Mouse (Mus musculus): ENCODE measurements at regions not wholly inside any gene's neighbourhood (a gene's known extent, or its start where the extent isn't known, plus 50 kb on each side); places are given as distances from the start of the nearest gene placed in this dataset.

DNA sequence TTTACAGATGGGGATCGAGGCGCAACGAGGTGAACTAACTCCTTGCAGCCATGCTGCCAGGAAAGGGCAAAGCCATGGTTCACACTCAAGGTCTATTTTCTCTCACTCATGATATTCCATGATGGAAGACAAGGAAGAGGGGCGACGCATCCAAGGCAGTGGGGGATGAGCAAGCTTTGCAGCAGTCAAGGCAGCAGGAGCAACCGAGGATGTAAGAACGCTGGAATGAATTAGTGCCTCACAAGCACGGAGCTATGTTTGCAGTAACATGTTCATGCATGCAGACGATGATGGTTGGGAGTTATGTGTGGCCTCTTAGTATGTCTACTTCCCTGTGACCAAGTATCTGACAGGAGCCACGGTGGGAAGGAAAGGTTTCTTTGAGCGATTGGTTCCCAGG is 156.8 kb upstream of the Agap1 start:
- WGBS, result 82% methylated on average over 11 of the region's 11 CpGs

DNA sequence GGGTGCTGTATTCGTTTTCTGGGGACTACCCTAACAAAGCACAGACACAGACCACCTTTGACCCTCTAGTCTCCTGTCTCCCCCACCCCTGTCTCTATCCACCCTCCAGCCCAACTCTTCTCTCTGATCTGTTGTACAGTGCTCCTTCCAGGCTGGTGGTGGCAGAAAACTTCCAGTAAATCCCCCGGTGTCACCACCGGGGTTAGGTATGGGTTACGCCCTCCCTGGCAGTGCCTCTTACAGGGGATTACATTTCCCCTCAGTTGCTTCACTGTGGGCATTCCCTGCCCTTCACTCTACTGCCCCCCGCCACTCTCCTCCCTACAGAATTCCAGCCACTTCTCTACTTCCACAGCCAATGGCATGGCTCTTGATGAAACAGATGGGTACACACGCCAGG is 153.5 kb upstream of the Agap1 start:
- Histone ChIP-seq H3K4me2 (replicated peaks; ENCODE audit: low read depth, low read length) (no peak overlapping the region), H3K4me3 (ENCODE audit: low read depth, low read length) (no peak overlapping the region), H3K36me3 (ENCODE audit: insufficient read depth, low read length) (no peaks in the 10 kb centered on the region), H3K9ac (replicated peaks; ENCODE audit: low read depth) (no peak overlapping the region), H3K27me3 (replicated peaks; ENCODE audit: insufficient read depth, low read length) (no peaks in the 10 kb centered on the region), H3K4me1 (ENCODE audit: insufficient read depth, low read depth, low read length) (peaks cover 3% of the 10 kb centered on the region; the same call in 1 of the 2 replicates), H3K27ac (ENCODE audit: low read length) (no peak overlapping the region), H3K9me3 (ENCODE audit: low read length) (no peaks in the 10 kb centered on the region)
- ATAC-seq (no peak), DNase-seq (ENCODE audit: low spot score) (no peak)
- TF ChIP-seq CTCF (IDR thresholded peaks at IDR 0.05) (no peak), EP300 (IDR thresholded peaks at IDR 0.05) (no peak)
- 91% methylated on average over 6 of the region's 6 CpGs for WGBS

More for the DNA sequence above, 156.8 kb upstream of the Agap1 start:
- ATAC-seq (no peak), DNase-seq (ENCODE audit: low spot score) (no peak)
- TF ChIP-seq CTCF (IDR thresholded peaks at IDR 0.05), result no peak
- no peak for TF ChIP-seq EP300 (IDR thresholded peaks at IDR 0.05)
- Histone ChIP-seq H3K27me3 (replicated peaks; ENCODE audit: insufficient read depth, low read length) (no peaks in the 10 kb centered on the region), H3K27ac (ENCODE audit: low read length) (no peak overlapping the region), H3K4me3 (ENCODE audit: low read depth, low read length) (no peak overlapping the region), H3K9ac (replicated peaks; ENCODE audit: low read depth) (no peak overlapping the region), H3K4me1 (ENCODE audit: insufficient read depth, low read depth, low read length) (peaks cover 3% of the 10 kb centered on the region; the same call in 1 of the 2 replicates), H3K36me3 (ENCODE audit: insufficient read depth, low read length) (no peaks in the 10 kb centered on the region), H3K9me3 (ENCODE audit: low read length) (no peaks in the 10 kb centered on the region), H3K4me2 (replicated peaks; ENCODE audit: low read depth, low read length) (no peak overlapping the region)

DNA sequence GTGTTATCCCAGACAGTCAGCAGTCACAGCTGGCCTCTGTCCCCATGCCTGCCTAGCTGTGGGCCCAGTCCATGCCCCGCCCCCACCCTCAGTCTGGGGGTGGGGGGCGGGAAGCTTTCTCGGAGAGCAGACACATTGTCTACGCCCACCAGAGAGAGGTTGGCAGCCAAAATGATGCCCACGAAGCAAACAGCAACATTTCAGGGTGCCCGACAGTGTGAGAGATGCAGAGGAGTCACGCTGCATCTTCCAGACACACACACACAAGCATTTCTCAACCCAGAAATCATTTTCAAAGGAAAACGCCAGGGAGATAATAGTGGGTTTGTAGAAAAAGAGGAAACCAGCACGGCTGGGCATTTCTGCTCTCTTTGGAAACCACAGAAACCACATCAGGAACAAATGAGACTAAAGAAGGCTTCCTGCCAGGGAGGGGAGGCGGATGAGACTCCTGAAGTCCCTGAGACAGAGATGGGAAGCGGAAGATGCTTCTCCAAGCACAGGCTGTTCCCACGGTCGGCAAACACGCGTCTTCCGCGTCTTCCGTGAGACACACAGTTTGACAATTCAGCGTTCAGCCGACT is 152.1 kb upstream of the Agap1 start:
- no peak overlapping the region for H3K4me3 ChIP-seq (ENCODE audit: low read depth, low read length)
- TF ChIP-seq CTCF (IDR thresholded peaks at IDR 0.05), result no peak
- 0 out of 2 replicates have a peak, but pooled peaks have one; percentile 30 for TF ChIP-seq EP300 (IDR thresholded peaks at IDR 0.05)
- 55% methylated on average over 20 of the region's 20 CpGs for WGBS
- ATAC-seq (peak; percentile 42), DNase-seq (ENCODE audit: low spot score) (peak; percentile 31)
- no peaks in the 10 kb centered on the region for H3K36me3 ChIP-seq (ENCODE audit: insufficient read depth, low read length)
- H3K27ac ChIP-seq (ENCODE audit: low read length), result peak overlapping the region; percentile 73
- no peak overlapping the region for H3K9ac ChIP-seq (replicated peaks; ENCODE audit: low read depth)
- H3K4me1 ChIP-seq (ENCODE audit: insufficient read depth, low read depth, low read length), result peaks cover 3% of the 10 kb centered on the region; the same call in 1 of the 2 replicates
- H3K27me3 ChIP-seq (replicated peaks; ENCODE audit: insufficient read depth, low read length), result no peaks in the 10 kb centered on the region
- H3K9me3 ChIP-seq (ENCODE audit: low read length), result no peaks in the 10 kb centered on the region
- H3K4me2 ChIP-seq (replicated peaks; ENCODE audit: low read depth, low read length), result no peak overlapping the region

DNA sequence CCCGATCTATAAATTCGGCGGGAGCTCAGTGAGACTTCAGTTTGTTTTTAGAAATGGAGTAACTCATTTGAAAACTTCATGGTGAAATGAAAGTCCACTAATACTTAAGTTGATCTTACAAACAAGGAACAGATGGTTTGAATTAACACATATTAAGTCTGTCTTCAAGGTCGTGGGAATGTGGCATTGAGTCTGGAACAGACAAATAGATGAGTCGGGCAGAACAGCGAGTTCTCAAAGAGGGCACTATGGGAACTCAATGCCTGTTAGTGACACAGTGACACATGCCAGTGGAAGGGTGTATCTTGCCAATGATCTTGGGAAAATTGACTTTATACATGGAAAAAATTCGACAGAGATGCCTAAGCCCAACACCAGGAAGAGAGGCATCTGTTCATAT is 149.4 kb upstream of the Agap1 start:
- H3K4me2 ChIP-seq (replicated peaks; ENCODE audit: low read depth, low read length), result no peak overlapping the region
- WGBS, result 57% methylated on average over 7 of the region's 7 CpGs

DNA sequence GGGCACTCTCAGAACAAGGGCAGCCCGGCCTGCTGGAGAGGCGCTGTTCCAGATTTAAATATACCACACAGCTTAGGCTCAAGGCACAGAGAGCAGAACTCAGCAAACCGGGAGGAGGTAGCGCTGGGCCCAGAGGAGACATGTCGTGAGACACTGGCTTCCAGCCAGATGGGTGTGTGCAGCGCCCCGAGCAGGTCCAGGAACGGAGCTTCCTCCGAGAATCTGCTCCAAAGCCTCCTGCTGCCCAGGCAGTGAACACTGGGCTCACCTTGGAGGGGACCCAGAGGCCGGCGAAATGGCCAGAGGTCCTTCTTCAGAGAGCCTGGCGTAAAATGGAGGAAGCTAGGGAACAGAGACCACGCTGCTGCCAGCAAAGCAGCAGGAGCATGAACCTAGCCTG is 145.8 kb upstream of the Agap1 start:
- 38% methylated on average over 13 of the region's 13 CpGs for WGBS
- Histone ChIP-seq H3K27me3 (replicated peaks; ENCODE audit: insufficient read depth, low read length) (no peaks in the 10 kb centered on the region), H3K9me3 (ENCODE audit: low read length) (no peaks in the 10 kb centered on the region), H3K9ac (replicated peaks; ENCODE audit: low read depth) (no peak overlapping the region), H3K36me3 (ENCODE audit: insufficient read depth, low read length) (no peaks in the 10 kb centered on the region), H3K4me1 (ENCODE audit: insufficient read depth, low read depth, low read length) (no peaks in the 10 kb centered on the region), H3K4me2 (replicated peaks; ENCODE audit: low read depth, low read length) (no peak overlapping the region), H3K27ac (ENCODE audit: low read length) (no peak overlapping the region), H3K4me3 (ENCODE audit: low read depth, low read length) (no peak overlapping the region)
- peak; percentile 46 for DNase-seq (ENCODE audit: low spot score)
- ATAC-seq, result peak; percentile 39
- TF ChIP-seq EP300 (IDR thresholded peaks at IDR 0.05) (no peak), CTCF (IDR thresholded peaks at IDR 0.05) (peak; percentile 22; the same call in 1 of the 2 replicates)

More for the DNA sequence above, 149.4 kb upstream of the Agap1 start:
- Histone ChIP-seq H3K27me3 (replicated peaks; ENCODE audit: insufficient read depth, low read length) (no peaks in the 10 kb centered on the region), H3K9ac (replicated peaks; ENCODE audit: low read depth) (no peak overlapping the region), H3K4me1 (ENCODE audit: insufficient read depth, low read depth, low read length) (peaks cover 3% of the 10 kb centered on the region; the same call in 1 of the 2 replicates), H3K4me3 (ENCODE audit: low read depth, low read length) (no peak overlapping the region), H3K36me3 (ENCODE audit: insufficient read depth, low read length) (no peaks in the 10 kb centered on the region), H3K9me3 (ENCODE audit: low read length) (no peaks in the 10 kb centered on the region), H3K27ac (ENCODE audit: low read length) (peak overlapping the region; percentile 75; the same call in 1 of the 2 replicates)
- peak; percentile 85 for DNase-seq (ENCODE audit: low spot score)
- TF ChIP-seq EP300 (IDR thresholded peaks at IDR 0.05) (peak; percentile 98), CTCF (IDR thresholded peaks at IDR 0.05) (no peak)
- peak; percentile 74 for ATAC-seq

DNA sequence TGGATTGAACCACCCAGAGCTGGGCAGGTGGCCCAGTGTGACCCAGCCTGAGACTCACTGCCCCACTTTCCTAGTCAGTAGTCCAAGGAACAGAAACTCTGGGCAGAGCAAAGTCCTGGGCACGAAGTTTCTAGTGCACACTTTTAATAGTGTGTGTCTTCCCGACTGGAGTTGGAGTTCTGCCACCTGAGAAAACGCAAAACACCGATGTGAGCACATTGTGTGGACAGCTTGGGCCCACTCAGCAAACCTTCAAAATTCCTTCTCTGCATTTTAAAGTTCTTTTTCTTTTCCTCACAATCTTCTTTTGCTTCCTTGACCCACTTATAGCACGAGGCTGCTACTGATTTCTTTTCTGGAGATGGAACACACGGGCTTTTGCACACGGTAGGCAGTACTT is 141.5 kb upstream of the Agap1 start:
- ATAC-seq, result no peak
- Histone ChIP-seq H3K27ac (ENCODE audit: low read length) (no peak overlapping the region), H3K4me2 (replicated peaks; ENCODE audit: low read depth, low read length) (no peak overlapping the region), H3K4me1 (ENCODE audit: insufficient read depth, low read depth, low read length) (no peaks in the 10 kb centered on the region), H3K9ac (replicated peaks; ENCODE audit: low read depth) (no peak overlapping the region), H3K4me3 (ENCODE audit: low read depth, low read length) (no peak overlapping the region), H3K36me3 (ENCODE audit: insufficient read depth, low read length) (no peaks in the 10 kb centered on the region), H3K9me3 (ENCODE audit: low read length) (no peaks in the 10 kb centered on the region), H3K27me3 (replicated peaks; ENCODE audit: insufficient read depth, low read length) (no peaks in the 10 kb centered on the region)
- 78% methylated on average over 7 of the region's 7 CpGs for WGBS
- DNase-seq (ENCODE audit: low spot score), result no peak
- no peak for TF ChIP-seq EP300 (IDR thresholded peaks at IDR 0.05)
- TF ChIP-seq CTCF (IDR thresholded peaks at IDR 0.05), result no peak

Data from lung, postnatal 0 days (tissue).